Mouse (Mus musculus) cerebellum, postnatal 14 days (tissue): ENCODE data around the gene Cmtm7.

ENCODE experiments used
- DNase-seq, 2 experiments: peaks; one replicate each; pipeline ENCODE4 v3.0.0; 2021; ENCODE audit warnings: mixed read lengths in 2 of 2

Cmtm7 gene

GRCm38 (mm10) chr9:114781526-114782212, at the start of gene Cmtm7:
Gene Cmtm7, minus strand, starts transcription at chr9:114781856.
- DNase-seq: peak; percentile 18 to 45

- DNase-seq: no peak
Measured at GRCm38 (mm10) chr9:114830351-114830750, 48.7 kb upstream of the Cmtm7 start.

GRCm38 (mm10) chr9:114829669-114830068, 48.0 kb upstream of the Cmtm7 start:
- DNase-seq: no peak

GRCm38 (mm10) chr9:114828377-114828776, 46.7 kb upstream of the Cmtm7 start:
- DNase-seq: no peak

- DNase-seq: no peak
Measured at GRCm38 (mm10) chr9:114827242-114827852, 45.7 kb upstream of the Cmtm7 start.

- no peak for DNase-seq
Measured at GRCm38 (mm10) chr9:114824166-114824565, 42.5 kb upstream of the Cmtm7 start.

GRCm38 (mm10) chr9:114821548-114822289, 40.1 kb upstream of the Cmtm7 start:
- no peak for DNase-seq

GRCm38 (mm10) chr9:114818918-114819317, 37.3 kb upstream of the Cmtm7 start:
- DNase-seq: no peak

GRCm38 (mm10) chr9:114817012-114817411, 35.4 kb upstream of the Cmtm7 start:
- DNase-seq: no peak

GRCm38 (mm10) chr9:114816121-114816520, 34.5 kb upstream of the Cmtm7 start:
- DNase-seq: no peak

GRCm38 (mm10) chr9:114815315-114815714, 33.7 kb upstream of the Cmtm7 start:
- peak; percentile 43 to 54 for DNase-seq

GRCm38 (mm10) chr9:114812001-114812400, 30.3 kb upstream of the Cmtm7 start:
- DNase-seq: no peak

- DNase-seq: no peak
Measured at GRCm38 (mm10) chr9:114810837-114811236, 29.2 kb upstream of the Cmtm7 start.

GRCm38 (mm10) chr9:114808671-114809070, 27.0 kb upstream of the Cmtm7 start:
- DNase-seq: no peak

GRCm38 (mm10) chr9:114807261-114807660, 25.6 kb upstream of the Cmtm7 start:
- DNase-seq: no peak

- DNase-seq: no peak
Measured at GRCm38 (mm10) chr9:114805151-114805671, 23.6 kb upstream of the Cmtm7 start.

- DNase-seq: no peak
Measured at GRCm38 (mm10) chr9:114802191-114802590, 20.5 kb upstream of the Cmtm7 start.

GRCm38 (mm10) chr9:114801301-114801700, 19.6 kb upstream of the Cmtm7 start:
- DNase-seq: no peak

- DNase-seq: no peak
Measured at GRCm38 (mm10) chr9:114799498-114800107, 17.9 kb upstream of the Cmtm7 start.

GRCm38 (mm10) chr9:114798845-114799244, 17.2 kb upstream of the Cmtm7 start:
- DNase-seq: no peak

- DNase-seq: peak; percentile 93 to 94
Measured at GRCm38 (mm10) chr9:114797329-114798004, 15.8 kb upstream of the Cmtm7 start.

- no peak for DNase-seq
Measured at GRCm38 (mm10) chr9:114796473-114797050, 14.9 kb upstream of the Cmtm7 start.
